Mouse (Mus musculus) small intestine, adult 2 months (tissue): ENCODE results near the gene Nt5c1b.

Experiments used
- CTCF ChIP-seq: fragments of 200-500 bp; IDR thresholded peaks from 2 replicates; pipeline ENCODE4 v1.5.1; 2012; ENCODE audit warnings: low read depth, mild to moderate bottlenecking, control low read depth, inconsistent platforms, low read length, moderate library complexity, mixed read lengths; ENCODE audit not compliant: insufficient replicate concordance, insufficient read length; ENCODE audit errors: extremely low read depth
- POLR2A ChIP-seq: fragments of 200-500 bp; IDR thresholded peaks from 2 replicates; pipeline ENCODE4 v1.6.1; 2012; ENCODE audit warnings: low read depth, mild to moderate bottlenecking, control low read depth, inconsistent platforms, low read length, moderate library complexity

GRCm38 (mm10) chr12:10340604-10341003 is 29.2 kb upstream of the Nt5c1b start:
- no peak for TF ChIP-seq CTCF
- TF ChIP-seq POLR2A: no peak
